Mouse (Mus musculus) embryo, embryonic 10 days (tissue): Measurements from ENCODE around the gene Cyp2u1.

ENCODE experiments used
- DNase-seq: peaks from one replicate; pipeline ENCODE4 v3.0.0-alpha.2; 2015; ENCODE audit warnings: low spot score

Cyp2u1 gene

DNA sequence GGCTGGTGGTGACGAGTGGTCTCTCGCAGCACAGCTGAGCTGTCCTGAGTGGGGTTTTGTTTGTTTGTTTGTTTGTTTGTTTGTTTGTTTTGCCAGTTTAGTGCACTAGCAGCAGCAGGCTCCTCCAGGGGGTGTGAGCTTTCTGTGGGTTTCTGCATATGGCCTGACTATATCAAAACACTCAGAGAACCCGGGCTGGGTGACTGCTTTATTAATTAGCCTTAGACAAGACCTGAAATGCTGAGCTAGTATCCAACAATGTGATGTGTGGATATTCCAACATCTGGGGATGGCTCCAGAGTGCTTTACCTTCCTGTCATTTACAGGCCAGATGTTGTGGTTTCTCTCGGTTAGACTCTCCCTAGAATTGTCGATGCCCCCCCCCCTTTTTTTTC, 290 bp upstream of the Cyp2u1 start:
- DNase-seq, result no peak

DNA sequence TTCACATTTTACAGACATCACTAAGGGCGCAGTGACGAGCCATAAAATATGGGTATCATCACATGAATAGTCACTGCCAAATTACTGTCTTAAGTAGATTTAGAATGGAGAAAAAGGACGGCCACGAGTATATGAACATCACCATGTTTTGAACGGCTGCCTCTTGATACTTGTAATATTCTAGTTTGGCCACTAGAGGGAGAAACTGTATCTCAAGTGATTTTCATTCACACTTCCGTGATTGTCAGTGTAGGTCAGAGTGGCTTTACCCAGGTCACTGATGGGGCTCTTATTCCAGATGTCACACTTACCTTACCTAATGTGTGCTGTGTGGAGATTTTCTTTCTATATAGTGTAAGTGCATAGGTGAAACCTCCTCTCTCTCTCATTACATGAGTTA, 3.1 kb downstream of the Cyp2u1 start:
- peak; percentile 82 for DNase-seq

DNA sequence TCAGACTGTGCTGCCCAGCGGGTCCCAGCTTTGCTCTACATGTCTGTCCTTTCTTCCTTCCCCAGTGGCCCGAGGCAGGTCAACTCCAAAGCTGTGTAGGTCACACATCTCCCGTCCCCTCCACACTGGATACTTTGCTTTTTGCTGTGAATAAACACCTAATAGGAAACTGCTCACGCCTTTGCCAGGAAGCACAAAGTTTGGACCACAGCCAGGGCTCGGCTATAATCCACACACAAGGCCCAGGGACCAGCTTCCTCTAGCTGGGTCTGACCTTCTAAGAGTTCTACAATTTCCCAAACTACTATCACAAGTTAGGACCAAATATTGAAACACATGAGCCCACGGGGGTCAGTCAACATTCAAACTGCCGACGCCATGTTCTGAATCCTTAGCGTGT, 3.9 kb downstream of the Cyp2u1 start:
- no peak for DNase-seq

DNA sequence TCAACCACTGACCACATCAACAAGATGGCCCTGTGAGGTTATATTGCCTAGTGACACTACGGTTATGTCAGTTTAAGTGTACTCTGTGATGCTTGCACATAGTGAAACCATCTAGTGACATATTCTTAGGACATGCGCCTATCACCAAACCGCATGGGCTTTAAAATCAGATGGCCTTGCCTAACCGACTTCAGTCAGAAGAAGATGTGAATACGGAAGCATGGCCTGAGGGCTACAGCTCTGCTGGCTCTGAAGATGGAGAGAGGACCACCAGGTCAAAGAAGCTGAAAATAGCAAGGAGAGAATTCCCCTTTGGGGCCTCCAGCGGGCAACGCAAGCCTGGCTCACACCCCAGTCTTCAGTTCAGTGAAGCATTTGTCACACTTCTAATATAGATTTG, 6.1 kb downstream of the Cyp2u1 start:
- DNase-seq, result no peak

DNA sequence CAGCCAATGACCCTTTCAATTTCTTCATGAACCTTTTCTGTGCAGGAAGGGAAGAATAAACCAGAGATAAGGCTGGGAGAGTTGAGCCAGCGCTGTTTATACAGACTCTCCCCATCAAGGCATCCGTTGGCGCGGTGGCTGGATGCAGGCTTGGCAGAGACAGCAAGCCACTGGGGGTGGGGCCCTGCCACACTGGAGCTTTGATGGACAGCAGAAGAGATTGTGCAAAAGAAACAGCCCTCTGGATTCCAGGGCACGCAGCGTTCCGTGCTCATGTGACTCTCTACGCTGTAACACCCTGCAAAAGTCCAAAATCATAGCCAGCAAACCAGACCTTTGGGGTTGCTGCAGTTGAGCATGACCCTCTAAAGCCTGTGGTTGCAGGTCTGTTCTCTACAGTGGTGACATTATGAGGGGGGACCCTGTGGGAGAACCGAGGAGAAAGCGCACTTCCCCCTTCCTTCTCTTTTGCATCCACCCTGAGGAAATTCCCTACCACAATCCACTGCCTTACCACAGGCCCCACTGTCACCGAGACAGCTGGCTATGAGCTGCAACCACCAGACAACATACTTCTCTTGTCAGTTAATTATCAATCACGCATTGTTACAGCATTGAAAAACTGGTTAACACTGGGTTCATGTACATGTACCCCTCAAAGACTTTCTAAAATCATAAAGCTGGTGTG, 7.4 kb downstream of the Cyp2u1 start:
- DNase-seq, result no peak

DNA sequence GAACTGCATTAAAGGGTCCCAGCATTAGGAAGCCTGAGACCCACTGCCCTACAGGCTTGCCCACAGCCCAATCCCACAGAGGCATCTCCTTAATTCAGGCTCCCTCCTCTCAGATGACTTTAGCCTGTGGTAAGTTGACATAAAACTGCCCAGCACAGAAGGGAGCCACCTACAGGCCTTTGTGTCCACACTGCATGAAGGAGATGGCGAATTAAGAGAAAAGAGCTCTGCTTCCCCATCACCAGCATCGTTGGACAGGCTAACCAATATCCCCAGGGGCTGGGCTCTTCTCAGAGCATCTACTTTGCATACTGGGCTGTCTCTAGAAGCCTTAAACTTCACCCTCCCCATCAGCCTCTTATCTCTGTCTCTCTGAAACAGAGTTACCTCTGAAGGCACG, 8.5 kb downstream of the Cyp2u1 start:
- DNase-seq, result no peak

DNA sequence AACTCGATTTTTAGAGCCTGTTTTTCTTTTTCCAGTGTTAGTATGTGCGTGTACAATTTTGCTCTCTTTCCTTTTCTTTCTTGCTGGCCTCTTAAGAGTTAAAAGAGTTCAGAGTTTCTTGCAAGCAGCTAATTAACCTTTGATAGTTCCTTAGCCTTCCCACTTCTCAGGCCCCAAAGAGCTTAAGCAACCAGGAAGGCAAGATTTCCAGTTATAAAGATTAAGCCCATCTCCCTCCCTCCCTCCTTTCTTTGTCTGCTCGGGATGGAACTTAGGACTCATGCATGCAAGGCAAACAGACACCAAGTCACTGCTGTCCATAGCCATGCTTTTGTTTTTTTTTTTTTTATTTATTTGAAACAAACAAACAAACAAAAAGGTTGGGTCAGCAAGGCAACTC, 10.1 kb downstream of the Cyp2u1 start:
- DNase-seq, result no peak

DNA sequence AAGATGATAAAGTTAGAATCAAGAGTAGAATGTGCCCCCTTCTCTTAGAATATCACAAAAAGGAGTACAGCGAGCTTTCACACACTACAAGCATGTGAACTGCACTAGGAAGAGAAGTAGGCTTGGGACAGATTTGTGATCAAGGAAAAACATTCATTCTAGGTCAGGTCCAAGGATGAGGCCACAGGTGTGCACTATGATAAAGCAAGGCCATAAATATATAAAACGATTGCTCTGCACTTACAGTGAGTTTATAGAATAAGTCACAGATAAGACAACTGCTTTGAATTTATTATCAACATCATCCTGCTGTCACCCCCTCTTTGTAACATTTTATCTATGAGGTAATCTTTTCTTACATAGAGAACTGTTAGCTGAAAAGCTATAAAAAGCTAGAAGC, 10.7 kb downstream of the Cyp2u1 start:
- no peak for DNase-seq

DNA sequence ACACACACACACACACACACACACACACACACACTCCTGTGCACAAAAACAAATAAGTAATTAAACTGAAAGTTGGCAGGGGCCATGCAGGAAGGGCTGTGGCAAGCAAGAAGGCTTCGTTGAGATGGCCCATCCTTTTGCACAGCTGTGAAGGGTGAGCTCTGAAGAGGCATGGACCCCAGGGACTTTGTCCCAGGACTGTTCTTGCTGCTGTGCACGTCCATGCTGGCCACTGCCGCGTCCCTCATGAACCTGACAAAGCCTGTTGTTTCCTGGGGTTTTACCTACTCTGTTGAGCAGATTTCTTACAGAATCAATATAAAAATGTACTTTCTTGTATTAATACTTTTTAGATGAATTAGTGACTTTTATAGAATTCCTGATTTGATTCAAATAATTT, 11.1 kb downstream of the Cyp2u1 start:
- no peak for DNase-seq

DNA sequence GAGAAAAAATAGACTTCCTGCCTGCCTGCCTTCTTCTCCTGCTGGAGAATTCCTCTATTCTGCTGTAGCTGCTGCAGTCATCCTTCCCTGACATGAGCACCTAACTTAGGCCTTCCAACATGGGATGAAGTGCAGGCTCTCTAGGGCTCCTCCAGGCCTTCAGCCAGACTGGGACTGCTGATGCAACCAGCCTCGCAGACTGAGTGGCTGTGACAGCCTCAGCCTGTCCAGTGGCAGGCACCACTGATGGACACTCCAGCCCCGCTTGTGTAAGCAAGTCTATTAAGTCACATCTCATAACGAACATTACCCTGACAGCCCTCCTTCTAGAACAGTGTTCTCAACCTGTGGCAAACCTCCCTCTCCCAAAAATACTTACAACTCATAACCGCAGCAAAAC, 28.9 kb downstream of the Cyp2u1 start:
- DNase-seq, result no peak

DNA sequence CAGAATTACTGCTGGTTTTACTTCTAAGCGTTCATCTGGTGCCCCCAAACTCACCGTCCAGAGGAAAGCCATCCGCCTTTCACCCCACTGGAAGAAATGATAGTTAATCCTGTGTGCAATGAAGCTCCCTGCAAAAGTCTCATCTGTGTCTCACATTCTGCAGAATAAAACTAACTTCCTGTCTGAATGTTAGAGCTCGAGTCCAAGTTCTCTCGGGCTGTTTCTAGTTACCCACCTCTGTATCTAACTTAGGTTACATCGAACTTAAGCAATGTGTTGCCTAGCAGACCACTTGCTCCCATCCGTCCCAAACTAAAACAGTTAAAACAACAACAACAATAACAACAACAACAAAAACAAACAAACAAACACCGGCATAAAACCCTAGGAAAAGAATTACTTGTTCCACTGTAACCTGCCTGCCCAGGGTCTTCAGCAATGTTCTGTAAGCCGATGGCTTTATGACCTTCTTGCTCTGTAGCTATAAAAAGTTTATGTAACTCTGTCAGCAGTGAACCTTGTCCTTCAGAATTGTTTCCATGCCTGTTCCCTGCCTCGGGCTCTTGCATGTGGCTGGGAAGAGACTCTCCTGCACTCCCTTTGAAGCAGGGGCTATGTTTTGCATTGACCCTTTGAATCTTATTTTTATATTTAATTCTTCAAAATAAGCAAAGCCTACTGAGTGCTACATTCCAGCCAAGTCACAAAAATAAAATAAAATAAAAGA, 30.5 kb downstream of the Cyp2u1 start:
- DNase-seq, result no peak

DNA sequence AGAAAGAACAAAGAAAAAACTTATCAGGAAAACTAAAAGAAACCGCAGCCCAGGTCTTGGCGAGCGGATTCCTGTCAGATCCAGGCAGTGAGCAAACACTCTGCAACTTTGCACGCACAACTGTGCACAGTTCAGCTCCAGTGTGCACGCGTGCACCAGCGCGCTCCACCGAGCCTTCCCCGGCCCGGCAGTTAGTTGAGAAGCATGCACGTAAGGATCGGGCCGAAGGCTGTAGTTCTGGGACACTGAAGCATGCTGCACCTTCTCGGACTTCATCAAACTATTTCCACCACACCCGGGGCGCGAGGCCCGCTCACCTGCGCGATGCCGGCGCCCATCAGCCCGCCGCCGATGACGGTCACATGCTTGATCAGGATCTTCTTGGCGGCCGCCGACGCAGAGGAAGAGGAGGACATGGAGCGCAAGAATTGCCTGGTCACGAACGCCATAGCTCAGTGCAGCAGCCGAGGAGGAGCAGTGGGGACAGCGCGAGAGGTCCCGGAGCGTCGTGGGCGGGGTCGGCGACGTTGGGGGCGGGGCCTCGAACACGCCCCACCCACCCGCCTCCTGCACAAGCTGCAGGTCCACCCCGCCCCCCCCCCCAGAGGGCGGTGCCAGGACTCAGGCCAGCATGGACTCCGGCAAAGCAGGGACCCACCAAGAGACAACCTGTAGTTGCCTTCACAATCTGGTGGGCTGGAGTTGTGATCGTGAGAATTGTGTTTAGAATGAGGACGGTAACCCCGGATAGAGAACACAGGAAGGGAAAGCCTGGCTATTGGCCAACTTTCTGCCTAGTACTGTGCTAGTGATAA, 31.3 kb downstream of the Cyp2u1 start, which contains the start of gene Hadh:
Hadh (minus strand) TSS at position 543 of the 815 bp plus-strand sequence.
- peak; percentile 85 for DNase-seq

DNA sequence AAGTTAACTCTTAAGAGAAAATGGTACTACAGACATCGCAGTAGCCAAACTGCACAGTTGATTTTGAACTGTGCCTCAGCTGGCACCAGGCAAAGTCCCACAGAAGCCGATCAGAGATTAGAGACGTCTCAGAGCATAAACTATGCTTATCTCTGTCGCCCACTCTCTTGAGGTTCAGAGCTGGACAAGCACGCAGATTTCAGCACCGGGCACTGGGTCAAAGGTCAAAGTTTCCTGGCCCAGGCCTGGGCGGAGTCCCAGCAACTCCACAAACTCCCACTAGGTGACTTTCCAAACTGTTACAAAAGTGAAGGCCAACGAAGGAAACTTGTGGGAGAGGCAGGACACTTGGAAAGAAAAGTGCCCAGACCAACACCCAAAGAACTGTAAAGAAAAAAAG, 31.9 kb downstream of the Cyp2u1 start:
- DNase-seq, result peak; percentile 80

DNA sequence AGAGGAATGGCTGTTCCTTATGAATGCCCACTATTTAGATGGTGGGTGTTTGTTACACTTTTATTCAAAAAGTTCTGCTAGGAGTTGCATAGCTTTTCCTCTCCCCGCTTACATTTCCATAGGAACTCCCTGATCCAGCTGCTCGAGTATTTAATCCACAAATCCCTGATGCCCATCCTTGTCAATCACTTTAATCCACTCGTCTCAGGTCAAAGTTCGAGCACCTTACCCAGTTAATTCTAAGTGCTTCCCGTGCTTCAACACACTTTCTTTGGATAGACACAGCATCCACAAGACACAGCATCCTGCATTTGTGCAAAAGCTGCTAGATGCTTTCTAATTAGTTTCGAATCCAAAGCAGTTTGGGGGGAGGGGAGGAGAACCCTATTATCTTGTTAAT, 32.6 kb downstream of the Cyp2u1 start:
- peak; percentile 20 for DNase-seq

DNA sequence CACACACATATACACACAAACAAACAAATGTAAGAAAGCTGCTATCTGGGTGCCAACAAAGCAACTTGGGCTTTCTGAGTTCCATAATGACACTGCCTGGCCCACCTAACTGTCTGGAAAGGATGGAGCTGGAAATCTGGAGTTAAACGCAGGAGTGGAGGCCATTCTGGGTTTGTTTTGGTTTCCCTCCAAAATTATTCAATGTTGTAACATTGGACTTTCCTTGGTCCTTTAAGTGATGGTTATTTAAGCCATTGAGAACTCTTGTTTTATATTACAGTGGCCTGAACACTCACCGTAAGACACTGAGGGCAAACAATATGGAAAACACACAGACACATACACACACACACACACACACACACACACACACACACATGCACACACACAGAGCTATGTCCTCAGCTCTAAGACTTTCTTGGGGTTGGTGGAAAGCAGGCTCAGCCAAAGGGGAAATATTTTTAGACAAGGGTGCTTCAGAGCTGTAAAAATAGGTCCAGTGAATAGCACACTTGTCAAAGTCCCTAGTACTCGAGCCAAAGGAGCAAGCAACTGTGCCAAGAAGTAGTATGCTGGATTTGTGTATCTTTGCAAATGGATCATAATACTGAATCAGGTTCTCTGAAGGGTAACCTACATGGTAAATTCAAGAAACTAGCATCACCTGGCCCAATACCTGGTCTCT, 36.5 kb downstream of the Cyp2u1 start:
- no peak for DNase-seq

DNA sequence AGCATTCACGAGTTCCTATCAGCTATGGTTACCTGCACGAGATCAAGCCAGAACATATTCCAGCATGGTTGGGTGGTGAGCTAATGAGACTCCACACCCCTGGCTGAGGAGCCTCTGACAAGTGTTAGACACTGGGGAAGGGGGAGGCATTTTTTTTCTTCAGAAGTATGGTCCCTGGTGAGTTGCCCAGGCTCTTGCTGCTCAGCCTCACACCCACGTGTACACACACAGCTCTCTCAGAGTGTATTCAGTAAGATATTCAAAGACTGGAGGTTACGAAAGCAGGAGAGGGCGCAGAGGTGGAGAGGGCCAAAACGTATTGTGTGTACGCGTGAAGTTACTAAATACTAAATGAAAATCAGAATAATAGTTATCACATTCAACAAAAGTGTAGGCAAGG, 37.5 kb downstream of the Cyp2u1 start:
- DNase-seq, result no peak

DNA sequence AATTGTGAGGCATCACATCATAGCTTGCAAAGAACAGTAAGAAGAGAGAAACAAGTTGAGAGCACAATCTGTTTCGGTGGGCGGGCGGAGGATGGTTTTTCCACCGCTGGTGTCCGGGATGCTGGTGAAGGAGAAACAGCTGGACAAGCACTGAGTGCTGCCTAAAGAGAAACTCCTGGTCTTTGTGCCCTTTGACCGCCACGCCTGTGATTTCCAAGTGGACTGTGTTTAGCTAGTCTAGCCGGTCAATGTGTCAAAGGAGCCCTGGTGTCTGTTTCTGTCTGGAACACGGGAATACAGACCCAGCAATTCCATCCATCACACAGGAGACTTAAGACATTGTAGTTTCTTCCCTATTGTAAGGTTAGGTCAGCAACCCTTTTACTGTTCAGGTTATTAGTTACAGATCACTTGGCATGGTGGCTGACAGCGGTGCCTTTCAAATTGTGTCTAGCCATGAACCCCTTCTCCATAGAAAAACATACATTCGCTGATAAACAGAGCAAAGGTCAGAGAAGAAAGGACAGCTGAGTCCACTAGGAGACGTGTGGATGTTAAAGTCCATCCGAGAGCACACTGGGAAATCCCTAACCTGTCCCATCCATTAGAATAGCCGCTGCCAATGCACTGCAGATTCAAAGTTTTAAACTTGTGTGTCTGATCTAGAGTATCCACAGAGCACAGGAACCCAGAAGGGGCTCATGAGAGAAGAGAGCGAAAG, 39.1 kb downstream of the Cyp2u1 start:
- peak; percentile 66 for DNase-seq

DNA sequence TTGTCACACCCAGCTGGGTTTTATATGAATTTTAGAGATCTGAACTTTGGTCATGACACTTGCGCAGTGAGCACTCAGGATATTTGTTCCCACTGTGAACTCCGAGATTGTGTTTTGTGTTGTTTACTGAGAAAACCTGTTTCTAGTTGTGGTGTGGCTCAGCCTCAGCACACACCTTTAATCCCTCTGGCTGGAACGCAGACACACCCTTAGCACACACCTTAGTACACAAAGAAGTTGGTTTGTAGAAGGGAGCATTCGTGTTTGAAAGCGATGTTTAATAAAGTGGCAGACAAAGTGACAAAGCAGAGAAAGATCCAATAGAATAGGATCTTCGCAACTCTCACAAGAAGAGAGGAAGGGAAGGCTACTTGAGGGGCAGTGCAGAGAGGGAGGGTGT, 42.6 kb downstream of the Cyp2u1 start:
- no peak for DNase-seq

DNA sequence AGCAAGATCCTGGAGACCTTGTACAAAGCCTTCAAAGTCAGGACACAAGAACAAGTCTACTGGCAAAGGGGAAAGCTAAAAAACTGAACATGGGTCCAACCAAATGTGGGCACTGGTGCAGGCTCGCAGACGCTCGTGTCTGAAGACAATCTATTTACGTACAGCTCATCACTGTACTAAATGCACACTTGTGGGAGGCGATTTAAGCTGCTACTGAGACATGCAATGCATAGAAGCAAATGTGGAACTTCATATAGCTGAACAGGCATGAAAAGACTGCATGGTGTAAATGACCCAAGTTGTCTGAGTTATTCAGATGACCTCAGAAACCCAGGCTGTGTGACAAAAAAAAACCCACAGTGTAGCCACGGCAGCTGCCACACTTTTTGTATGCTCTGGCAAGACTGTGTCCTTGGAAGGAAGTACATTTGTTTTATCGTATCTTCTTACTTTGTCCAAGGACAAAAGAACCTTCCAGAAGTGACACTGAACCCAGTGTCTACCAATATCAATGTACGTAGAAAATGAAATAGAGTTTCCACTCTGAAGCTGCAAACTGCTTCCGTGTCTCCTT, 43.5 kb downstream of the Cyp2u1 start:
- DNase-seq, result no peak

DNA sequence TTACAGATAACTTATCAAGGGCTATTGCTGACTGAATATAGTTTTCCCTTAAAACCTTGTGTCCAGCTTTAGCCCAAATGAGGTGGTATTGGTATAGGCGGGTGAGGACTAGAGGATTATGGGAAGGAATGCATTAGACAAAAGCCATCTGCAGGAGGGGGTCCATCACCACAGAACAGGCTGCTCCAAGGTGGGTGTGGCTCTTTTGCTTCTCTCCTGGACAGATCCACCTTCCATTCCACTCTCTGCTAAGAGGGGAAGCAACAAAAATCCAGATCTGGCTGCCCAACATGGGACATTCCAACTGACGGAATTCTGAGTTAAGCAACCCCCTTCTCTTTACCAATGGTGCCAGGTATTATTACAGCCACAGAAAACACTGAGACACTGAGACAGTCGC, 44.1 kb downstream of the Cyp2u1 start:
- DNase-seq, result no peak

DNA sequence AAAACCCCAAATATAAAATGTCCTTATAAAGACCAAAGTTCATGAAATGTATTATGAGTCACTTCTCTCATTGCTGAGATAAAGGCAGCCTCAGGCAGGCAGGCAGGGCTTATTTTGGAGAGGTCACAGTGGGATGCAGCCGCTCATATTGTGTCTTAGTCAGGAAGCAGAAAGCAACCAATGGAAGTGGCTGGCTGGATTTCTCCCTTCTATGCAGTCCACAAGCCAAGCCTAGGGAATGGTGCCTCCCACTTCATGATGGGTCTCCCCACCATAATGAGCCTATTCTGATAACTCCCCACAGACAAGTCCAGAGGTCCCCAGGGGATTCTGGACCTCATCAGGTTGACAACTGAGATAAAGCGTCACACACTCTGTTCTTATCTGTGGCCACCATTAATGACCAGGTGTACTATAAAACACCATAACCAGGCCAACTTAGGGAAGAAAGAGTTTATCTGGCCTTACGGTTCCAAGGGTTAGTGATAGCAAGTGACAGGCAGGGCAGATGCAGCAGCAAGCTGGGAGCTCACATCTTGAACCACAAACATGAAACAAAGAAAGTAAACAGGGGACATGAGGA, 47.5 kb downstream of the Cyp2u1 start:
- DNase-seq, result no peak
